Mouse (Mus musculus) brain, embryonic 14.5 days (tissue): ENCODE results near the gene Ehd1.

ENCODE experiments used
- CTCF ChIP-seq: fragments of 200-500 bp; IDR thresholded peaks from 2 replicates; pipeline ENCODE4 v1.5.1; 2012; ENCODE audit warnings: inconsistent platforms, mild to moderate bottlenecking, moderate library complexity, borderline replicate concordance; ENCODE audit not compliant: insufficient read depth, insufficient read length; ENCODE audit errors: extremely low read depth
- POLR2A ChIP-seq: fragments of 200-500 bp; IDR thresholded peaks from 2 replicates; pipeline ENCODE4 v1.6.1; 2012; ENCODE audit warnings: mild to moderate bottlenecking, inconsistent platforms, borderline replicate concordance; ENCODE audit not compliant: poor library complexity, insufficient read depth, insufficient read length, severe bottlenecking; ENCODE audit errors: extremely low read depth

GRCm38 (mm10) chr19:6289696-6290238 is 13.2 kb downstream of the Ehd1 start:
- TF ChIP-seq CTCF (no peak), POLR2A (no peak)
